Mouse (Mus musculus): ENCODE results near the gene Aldh1a7. TPM values are rescaled to one million over a fixed set of nuclear protein-coding genes. Genes with fewer than 3 reads are reported as not detected.
A peak's percentile ranks its signal among the peaks of the same experiment; 100 is the strongest.
"Not testable (repeated sequence)": the region's sequence is repeated elsewhere in the genome, so short reads cannot be mapped to it uniquely, and the experiment has no call there.

Aldh1a7 gene
- under 1 TPM; 0.53 to 0.82 (median 0.77) TPM for total RNA-seq (2022)

DNA sequence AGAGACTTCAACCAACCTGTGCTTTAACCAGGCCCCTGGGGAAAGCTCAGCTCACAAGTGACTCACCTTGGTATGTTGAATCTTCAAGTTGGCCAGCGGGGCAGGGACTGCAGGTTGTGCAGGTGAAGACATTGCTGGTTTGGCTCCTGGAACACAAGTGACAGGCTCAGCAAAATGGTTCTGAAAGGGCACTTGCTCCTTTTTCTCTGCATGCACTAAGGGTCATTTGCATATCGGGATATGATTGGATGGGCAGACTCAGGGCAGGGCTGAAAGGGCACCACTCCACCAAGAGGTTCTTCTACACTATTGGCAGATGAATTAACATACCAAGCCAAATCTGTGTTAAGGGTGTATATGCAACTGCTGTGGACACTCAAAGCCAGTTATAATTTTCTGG, at the start of gene Aldh1a7:
TSS of gene Aldh1a7 (minus strand) at position 182 of the 400 bp plus-strand sequence.
- DNase-seq (ENCODE audit: low spot score in 2 of 2): no peak

DNA sequence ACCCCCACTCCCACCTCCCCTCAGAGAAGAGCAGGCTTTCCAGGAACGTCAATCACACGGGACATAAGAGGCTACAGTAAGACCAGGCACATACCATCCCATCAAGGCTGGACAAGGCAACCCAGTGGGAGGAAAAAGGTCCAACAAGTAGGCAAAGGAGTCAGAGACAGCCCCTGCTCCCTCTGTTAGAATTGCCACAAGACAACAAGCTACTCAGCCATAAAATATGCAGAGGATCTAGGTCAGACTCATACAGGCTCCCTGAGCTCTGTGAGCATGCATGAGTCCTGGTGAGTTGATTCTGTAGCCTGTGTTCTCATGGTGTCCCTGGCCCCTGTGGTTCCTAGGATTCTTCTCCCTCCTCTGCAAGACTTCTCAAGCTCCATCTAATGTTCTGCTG, 48.3 kb upstream of the Aldh1a7 start:
- no peak for DNase-seq (ENCODE audit: low spot score in 2 of 2)

DNA sequence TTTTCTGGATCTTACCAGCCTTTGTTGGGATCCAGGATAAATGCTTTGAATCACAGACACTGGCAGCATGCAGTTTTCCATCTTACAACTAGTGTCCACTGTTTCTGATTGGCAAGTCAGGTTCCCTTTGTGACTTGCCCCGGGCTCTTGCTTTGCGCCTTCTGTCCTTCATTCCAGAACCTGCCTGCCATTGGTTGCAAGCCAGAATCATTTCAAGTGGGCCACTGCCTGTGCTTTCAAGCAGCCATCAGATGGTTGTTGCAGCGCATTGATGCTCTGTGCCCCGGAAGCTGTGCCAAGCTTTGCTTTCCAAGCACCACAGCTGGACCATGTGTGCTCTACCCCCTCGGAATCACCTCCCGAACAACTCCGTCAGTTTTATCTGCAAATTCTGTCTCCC, 46.6 kb upstream of the Aldh1a7 start:
- DNase-seq (ENCODE audit: low spot score in 2 of 2): no peak

DNA sequence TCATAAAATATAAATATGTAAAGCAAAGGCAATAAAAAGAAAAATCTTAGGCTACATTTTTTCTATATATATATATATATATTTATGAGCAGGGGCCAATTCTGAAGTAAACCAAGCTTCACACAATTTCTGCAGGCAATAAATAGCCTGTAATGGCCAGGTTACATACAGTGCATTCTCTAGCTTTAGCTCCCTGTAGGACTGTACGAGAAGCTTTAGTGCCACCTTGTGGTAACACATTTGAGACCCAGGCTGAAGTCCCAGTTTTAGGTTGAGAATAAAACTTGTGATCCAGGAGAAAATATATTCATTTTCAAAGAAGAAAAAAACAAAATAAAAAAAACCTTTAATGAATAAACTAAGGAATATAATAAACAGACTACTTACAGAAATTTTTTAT, 36.9 kb upstream of the Aldh1a7 start:
- DNase-seq (ENCODE audit: low spot score in 2 of 2): peak in 1 of 2 experiments; percentile 6

DNA sequence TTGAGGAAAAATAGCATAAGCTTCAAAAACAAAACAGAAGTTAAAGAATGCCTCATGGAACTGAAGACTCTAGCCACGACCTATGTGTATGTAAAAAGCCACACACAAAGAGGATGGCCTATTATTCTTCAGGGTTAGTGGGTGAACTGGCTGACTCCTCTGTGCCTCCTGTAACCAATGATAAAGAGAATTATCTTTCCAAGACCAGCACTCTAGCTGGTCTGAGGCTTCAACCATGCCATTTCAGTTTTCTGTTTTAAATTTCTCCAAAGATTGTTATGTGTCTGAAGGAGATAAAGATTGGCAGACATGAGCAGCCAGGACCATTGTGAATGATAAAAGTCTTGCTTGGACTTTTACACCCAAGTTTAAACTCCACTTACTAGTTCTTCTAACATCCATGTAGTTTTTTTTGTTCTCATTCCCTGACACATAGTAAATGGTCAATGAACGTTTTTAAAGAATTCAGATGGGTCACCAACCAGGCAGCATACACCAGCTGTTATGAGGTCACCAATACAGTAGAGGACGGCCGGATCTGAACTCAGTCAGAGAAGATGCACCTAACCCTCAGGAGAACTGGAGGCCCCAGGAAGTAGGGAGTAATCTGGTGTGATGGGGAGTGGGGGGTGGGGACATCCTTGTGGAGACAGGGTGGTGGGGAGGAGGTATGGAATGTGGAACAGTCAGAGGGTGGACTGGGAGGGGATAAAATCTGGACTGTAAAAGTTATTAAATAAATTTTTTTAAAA, 34.5 kb upstream of the Aldh1a7 start:
- no peak for DNase-seq (ENCODE audit: low spot score in 2 of 2)

DNA sequence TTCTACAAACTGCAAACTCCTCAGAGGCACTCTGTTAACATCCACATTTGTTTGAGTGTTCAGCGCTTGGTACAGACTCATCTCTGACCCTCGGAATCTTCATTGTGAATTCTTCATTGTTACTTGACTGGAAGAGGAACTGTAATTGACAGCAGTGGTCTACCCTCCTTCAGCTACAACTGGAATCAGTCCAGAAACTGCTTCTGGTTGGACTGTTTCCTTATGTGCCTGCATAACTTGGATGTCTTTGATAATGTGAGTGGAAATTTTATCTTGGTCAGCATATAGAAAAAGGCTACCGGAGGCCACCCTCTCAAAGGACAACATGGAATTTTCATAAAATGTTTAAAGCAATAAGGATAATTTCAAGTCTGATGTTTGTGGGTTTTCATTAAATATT, 33.8 kb upstream of the Aldh1a7 start:
- DNase-seq (ENCODE audit: low spot score in 2 of 2): no peak

DNA sequence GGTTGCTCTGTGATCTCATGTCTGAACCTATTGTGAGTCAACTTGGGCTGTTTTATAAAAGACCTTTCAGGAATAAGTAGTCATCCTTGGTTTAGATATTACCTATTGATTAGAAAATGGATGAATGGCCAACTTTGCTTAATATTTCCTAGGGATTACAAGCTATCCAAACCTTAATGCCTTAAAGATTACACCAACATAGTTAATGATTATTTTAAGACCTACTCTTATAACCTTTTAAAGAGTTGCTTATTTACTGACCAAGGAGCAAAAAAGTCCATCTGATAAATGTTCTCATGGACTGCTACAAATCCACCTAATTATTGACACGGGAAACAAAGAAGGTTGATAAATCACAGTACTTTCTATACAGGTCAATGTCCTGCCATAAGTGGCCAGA, 17.3 kb upstream of the Aldh1a7 start:
- DNase-seq (ENCODE audit: low spot score in 2 of 2): no peak

DNA sequence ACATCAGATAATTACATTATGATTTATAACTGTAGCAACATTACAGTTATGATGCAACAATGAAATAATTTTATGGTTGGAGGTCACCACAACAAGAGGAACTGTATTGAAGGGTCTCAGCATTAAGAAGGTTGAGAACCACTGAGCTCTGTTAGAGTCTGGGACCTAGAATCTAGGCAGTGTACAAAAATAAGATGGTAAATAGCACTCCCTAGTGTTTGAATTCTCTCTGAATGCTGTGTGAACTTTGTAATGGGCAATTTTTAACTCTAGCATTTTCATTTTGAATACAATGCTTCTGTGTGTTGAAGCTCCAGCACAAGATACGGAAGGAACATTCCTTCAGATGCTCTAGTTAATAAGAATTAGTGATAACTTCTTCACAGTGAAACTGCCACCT, 916 bp upstream of the Aldh1a7 start:
- DNase-seq (ENCODE audit: low spot score in 2 of 2): no peak

DNA sequence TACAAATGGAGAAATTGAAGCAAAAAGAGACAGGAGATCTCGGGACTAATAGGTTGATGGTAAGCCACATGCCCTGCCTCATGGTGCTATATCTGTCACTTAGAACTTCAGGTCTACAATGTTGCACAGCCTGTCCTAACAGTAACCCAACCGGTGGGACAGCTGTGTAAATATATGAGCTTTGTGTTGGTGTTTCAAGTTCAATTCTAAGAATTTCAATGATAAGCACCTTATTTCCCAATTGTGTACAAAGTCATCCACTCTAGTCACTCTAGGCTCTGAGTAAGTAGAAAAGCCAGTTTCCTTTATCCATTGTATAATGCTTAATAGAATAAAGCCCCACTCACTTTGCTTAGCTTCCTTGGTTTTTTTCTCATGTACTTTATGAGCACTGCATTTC, 4.4 kb downstream of the Aldh1a7 start:
- DNase-seq (ENCODE audit: low spot score in 2 of 2): no peak

DNA sequence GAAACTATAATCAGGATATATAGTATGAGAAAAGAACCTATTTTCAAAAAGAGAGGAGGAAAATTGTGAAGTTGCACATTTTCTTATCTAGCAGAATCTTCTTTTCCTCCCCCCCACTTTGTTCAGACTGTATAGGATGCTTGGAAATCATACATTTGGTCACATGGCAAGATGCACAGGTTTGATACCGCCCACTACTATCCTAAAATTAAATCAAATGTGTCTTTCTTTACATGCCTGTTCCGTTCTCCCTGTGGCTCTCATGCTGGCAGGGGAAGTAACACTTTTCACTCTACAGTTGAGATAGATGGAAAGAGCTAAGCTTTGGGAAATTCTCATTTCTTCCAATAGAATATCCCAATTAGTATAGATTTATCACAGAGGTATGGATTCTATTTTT, 7.1 kb downstream of the Aldh1a7 start:
- no peak for DNase-seq (ENCODE audit: low spot score in 2 of 2)

DNA sequence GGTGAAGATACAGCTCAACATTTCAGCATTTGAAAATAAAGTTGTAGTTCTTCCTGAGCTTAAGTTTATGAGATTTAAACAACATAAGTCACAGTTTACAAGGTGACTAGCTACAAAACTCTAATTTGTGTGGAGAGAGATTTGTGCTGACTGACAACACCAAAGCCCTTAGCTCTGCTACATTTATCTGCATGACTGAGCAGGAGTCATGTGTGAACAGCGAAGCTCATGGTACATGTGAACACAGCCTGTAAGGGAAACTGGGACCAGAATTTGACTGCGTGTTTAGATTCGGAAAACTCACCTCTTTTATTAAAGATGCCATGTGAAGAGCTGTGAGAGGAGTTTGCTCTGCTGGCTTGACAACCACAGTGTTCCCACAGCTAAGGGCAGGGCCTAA, 11.7 kb downstream of the Aldh1a7 start:
- DNase-seq (ENCODE audit: low spot score in 2 of 2): no peak

DNA sequence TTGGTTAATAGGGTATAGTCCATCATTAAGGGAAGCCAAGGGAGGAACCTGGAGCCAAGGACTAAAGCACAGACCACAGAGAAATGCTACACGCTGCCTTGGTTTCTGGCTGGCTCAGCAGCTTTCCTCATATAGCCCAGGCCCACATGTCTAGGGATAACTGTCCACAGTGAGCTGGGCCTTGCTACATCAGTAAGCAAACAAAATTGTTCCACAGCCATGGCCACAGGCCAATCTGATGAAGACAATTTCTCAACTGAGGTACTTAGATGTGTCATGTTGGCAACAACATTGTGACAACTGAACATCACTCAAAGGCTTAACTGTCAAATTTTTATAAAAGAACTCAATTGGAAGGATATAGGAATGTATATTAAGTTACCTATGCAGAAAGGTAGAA, 12.3 kb downstream of the Aldh1a7 start:
- DNase-seq (ENCODE audit: low spot score in 2 of 2): no peak

DNA sequence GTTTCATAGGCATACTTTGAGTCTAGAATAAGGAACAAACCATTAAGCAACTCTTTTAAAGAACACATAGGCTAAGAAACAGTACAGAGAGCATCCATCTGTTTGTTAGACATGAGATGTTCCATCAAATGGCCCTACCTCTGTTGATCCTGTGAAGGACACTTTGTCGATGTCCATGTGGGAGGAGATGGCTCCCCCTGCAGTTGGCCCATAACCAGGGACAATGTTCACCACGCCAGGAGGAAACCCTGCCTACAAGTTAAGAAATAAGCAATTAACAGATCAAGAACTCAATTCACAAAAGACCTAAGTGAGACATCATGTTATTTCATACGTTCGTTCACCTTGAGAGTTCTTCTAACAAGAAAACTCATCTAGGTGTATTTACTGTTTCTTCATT, 12.8 kb downstream of the Aldh1a7 start:
- no peak for DNase-seq (ENCODE audit: low spot score in 2 of 2)

DNA sequence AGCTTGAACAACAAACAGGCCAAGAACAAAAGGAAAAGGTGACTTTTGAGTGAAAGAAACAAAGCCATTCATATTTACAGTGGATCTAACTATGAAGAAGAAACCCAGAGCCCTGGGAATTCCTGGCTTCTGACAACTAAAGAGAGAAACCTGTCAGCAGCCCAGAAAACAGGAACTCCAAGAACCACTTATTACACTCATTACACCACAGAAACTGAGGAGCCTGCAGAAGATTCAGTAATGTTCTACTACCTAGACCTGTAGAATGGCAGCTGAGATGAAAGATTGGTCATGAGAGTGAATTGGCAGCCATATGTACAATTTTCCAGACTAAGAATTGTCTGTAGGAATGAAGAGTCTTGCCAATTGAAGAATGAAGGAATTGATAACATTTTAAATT, 20.2 kb downstream of the Aldh1a7 start:
- DNase-seq (ENCODE audit: low spot score in 2 of 2): no peak

DNA sequence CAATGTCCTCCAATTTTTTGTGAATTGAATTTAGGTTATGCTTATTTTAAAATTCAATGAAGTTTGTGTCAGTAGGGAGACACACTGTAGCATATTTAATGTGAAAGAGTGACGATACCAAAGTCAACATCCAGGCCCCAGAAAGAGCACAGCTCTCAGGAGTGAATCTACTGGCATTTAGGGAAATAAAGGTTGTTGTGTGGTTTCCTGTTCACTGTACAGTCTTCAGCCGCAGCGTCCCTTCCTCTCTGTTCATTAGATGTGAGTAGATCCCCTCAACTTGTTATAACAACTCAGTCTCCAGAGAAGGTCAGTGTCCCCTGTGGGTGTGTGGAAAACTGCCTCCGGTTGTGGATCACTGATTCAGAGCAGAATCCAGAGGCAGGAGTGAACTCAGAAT, 20.6 kb downstream of the Aldh1a7 start:
- DNase-seq (ENCODE audit: low spot score in 2 of 2): no peak

DNA sequence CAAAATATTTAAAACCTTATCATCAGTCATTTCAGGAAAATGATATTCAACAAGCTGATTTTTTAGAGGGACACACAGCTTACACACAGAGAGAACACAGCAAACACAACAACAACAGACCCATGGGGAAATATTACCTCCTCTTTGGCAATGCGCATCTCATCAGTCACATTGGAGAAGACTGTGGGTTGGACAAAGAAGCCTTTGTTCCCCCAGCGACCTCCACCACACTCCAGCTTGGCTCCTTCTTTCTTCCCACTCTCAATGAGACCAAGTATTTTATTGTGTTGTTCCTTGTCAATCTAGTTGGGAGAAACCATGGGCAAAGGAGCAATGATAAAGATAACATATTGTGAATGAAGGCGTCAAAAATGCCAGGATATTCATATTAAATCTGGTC, 25.3 kb downstream of the Aldh1a7 start:
- no peak for DNase-seq (ENCODE audit: low spot score in 2 of 2)

DNA sequence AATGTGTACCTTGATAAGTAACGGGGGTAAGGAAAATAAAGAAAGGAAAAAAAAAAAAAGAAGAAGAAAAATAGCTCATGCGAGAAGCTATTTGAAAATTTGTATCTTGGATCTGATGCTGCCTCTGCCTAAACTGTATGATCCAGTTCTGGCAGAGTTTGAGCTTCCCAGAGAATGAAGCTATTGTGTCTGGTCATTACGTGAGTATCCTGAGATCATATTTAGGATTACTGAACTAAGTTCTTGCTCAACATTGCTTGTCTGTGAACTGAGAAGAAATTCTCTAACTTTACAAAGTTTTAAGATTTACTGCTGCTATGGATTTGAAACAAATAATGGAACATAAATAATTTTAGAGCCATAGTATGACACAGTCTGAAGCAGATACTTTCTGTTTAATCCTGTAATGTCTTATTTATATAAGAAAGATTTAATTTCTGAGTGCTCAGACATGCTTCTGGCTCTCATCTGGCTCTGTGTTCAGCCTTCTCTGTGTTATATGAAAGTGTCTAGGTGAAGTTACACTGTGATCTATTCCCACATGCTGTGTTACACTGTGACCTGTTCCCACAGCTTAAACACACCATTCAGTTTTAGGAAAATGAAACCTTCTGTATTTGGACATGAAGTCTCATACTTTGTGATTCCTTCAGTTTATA, 49.5 kb downstream of the Aldh1a7 start:
- no peak for DNase-seq (ENCODE audit: low spot score in 2 of 2)

DNA sequence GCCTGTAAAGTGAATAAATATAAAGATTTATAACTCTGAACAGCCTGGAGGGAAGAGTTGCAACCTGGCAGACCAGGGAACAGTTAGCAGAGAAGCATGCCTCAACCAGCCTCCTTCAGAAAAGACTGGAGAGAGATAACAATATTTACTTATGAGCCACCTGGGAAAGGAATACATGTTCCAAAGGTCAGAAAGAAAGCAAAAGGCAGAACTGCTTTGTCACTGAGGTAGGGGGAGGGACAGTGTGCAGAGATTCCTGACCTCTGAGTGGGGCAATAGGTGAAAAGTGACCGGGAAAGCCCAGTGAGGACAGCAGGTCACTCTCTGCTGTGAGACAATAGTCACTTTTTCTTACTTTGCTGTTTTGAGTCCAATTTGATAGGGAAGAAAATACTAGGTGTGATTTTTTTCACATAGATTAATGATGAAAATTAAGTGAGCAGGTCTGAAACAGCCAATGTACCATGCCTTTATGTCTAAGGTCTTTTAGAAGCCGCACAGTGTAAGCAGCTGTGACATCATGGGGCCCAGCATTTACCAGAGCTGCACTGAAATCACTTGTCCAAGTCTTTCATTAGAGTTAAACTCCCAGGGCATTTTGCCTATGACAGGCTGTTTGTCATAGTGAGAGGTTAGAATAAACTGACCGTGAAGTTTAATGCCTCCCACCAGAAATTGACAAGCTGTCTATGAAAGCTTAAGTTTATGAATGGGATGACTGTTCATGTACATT, 73.1 kb downstream of the Aldh1a7 start:
- DNase-seq (ENCODE audit: low spot score in 2 of 2): no peak

DNA sequence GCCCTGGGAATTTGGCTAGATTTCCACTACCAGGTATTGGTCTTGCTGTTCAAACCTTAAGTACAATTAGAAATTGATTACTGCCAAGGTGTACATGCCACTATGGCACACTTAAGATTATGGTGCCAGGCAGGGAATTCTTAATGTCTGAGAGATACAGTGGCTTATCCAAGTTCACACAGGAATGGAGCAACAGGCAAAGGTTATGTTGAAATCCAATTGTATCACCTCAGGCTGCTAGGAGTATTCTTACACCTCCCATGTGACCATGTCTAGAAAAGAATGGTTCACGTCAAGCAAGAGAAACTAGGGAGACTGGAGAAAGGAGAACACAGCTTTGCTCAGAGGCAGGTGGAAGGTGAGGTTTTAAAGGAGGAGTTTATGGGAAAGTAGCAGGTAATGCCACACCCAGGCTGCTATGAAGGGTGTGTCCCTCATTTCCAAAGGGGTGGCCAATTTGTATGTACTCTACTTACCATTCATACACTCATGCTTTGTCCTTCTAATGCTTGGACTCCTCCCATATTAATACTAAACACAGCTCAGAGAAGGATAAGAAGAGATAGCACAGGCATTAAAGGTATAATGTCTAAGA, 74.2 kb downstream of the Aldh1a7 start:
- no peak for DNase-seq (ENCODE audit: low spot score in 2 of 2)

DNA sequence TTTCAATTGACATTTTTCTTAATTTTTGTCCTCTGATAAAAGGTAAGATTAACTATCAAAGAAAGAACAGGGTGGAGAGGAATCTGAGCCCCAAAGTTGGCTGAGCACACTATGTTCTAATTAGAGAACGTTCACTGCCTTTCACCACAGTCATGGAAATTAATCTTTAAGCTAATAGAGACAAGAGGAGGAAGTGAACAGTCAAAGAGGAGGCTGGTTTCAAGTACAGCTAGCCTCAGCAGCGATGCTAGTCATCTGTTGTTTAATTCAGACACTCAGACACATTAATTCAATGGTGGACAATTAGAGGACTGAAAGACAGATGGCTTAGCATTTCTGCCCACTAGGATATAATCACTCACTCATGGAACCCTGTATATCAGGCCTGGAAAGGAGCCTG, 77.4 kb downstream of the Aldh1a7 start:
- DNase-seq (ENCODE audit: low spot score in 2 of 2): no peak

DNA sequence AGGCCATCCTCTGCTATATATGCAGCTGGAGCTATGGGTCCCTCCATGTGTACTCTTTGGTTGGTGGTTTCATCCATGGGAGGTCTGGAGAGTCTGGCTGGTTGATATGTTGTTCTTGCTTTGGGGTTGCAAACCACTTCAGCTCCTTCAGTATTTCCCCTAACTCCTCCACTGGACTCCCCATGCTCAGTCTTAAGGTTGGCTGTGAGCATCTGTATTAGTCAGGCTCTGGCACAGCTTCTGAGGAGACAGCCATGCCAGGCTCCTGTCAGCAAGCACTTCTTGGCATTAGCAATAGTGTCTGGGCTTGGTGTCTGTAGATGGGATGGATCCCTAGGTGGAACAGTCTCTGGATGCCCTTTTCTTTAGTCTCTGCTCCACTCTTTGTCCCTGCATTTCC, 79.9 kb downstream of the Aldh1a7 start:
- DNase-seq (ENCODE audit: low spot score in 2 of 2): not testable (repeated sequence)

DNA sequence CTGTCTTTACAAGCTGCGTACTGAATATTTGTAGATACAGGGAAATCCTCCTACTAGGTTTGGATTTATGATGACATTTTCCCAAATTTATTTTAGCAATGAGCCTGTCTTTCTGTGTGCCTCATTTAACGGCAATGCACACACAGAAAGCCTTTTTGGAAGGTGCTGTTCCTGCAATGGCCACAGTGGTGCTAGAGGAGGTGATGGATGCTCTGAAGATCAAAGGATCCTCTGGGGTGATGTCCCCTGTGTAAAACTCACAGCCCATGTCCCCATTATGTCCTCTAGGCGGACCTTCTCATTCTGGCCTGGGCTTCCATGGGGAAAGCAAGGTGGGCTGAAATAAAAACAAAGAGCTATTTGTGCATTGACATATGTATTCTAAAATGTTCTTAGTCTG, 83.0 kb downstream of the Aldh1a7 start:
- no peak for DNase-seq (ENCODE audit: low spot score in 2 of 2)

Data from left cerebral cortex, adult 8-10 months (tissue).